Mouse (Mus musculus) MEL (cell line): ENCODE results near the gene Gm27027. TPM values are rescaled to one million over a fixed set of nuclear protein-coding genes. Genes with fewer than 3 reads are reported as not detected.

Experiments used
- DNase-seq: peaks from one replicate; pipeline ENCODE4 v3.0.0; 2011; ENCODE audit warnings: low read depth, low spot score
- H3K27ac ChIP-seq: 2 replicates; pipeline ENCODE4 v1.5.1; 2012; ENCODE audit warnings: low read depth, mild to moderate bottlenecking, control low read depth, low read length, moderate library complexity; ENCODE audit not compliant: control insufficient read depth
- H3K27me3 ChIP-seq, 2 experiments: fragments of 150-350 bp in 1 of 2; sonication (generic) in 1 of 2; 2 replicates each; pipeline ENCODE4 v1.6.1; 2012; ENCODE audit warnings: low read length in 2 of 2, mild to moderate bottlenecking in 2 of 2, improper control_type of control experiment in 1 of 2, moderate library complexity in 1 of 2; ENCODE audit not compliant: insufficient read depth in 2 of 2, control insufficient read depth in 1 of 2
- H3K36me3 ChIP-seq, 2 experiments: 2 replicates each; pipeline ENCODE4 v1.6.1; 2012 to 2014; ENCODE audit warnings: low read length in 2 of 2, improper control_type of control experiment in 1 of 2, inconsistent platforms in 1 of 2, mild to moderate bottlenecking in 1 of 2; ENCODE audit not compliant: insufficient read depth in 2 of 2, control insufficient read depth in 1 of 2
- H3K4me1 ChIP-seq, 2 experiments: fragments of 150-350 bp in 1 of 2; sonication (generic) in 1 of 2; 2 replicates each; pipeline ENCODE4 v1.6.1; 2012; ENCODE audit warnings: low read length in 2 of 2, improper control_type of control experiment in 1 of 2, mild to moderate bottlenecking in 1 of 2; ENCODE audit not compliant: insufficient read depth in 2 of 2, control insufficient read depth in 1 of 2
- H3K4me3 ChIP-seq, 2 experiments: fragments of 150-350 bp in 1 of 2; sonication (generic) in 1 of 2; 2 replicates each; pipeline ENCODE4 v1.5.1; 2012; ENCODE audit warnings: low read depth in 2 of 2, low read length in 2 of 2, mild to moderate bottlenecking in 2 of 2, moderate library complexity in 2 of 2, control low read depth in 1 of 2, improper control_type of control experiment in 1 of 2; ENCODE audit not compliant: control insufficient read depth in 1 of 2, insufficient read depth in 1 of 2
- H3K79me2 ChIP-seq: 2 replicates; pipeline ENCODE4 v1.6.1; 2012; ENCODE audit warnings: mild to moderate bottlenecking, low read length, moderate library complexity; ENCODE audit not compliant: control insufficient read depth, poor library complexity, insufficient read depth
- H3K9ac ChIP-seq: 2 replicates; pipeline ENCODE4 v1.6.1; 2012; ENCODE audit warnings: low read depth, mild to moderate bottlenecking, control low read depth, low read length, moderate library complexity; ENCODE audit not compliant: control insufficient read depth, poor library complexity, severe bottlenecking
- H3K9me3 ChIP-seq: fragments of 150-350 bp; sonication (generic); replicated peaks from 2 replicates; pipeline ENCODE4 v1.6.1; 2012; ENCODE audit warnings: mild to moderate bottlenecking, low read length, improper control_type of control experiment, moderate library complexity; ENCODE audit not compliant: insufficient read depth
- BHLHE40 ChIP-seq: IDR thresholded peaks from 2 replicates; pipeline ENCODE4 v1.6.1; 2012; ENCODE audit warnings: low read depth, mild to moderate bottlenecking, inconsistent platforms, low read length, improper control_type of control experiment, borderline replicate concordance
- CHD1 ChIP-seq: IDR thresholded peaks from 2 replicates; pipeline ENCODE4 v1.6.1; 2012; ENCODE audit warnings: low read depth, mild to moderate bottlenecking, inconsistent platforms, low read length, improper control_type of control experiment
- CHD2 ChIP-seq: IDR thresholded peaks from 2 replicates; pipeline ENCODE4 v1.6.1; 2011; ENCODE audit warnings: low read length, improper control_type of control experiment
- ELF1 ChIP-seq: IDR thresholded peaks from 2 replicates; pipeline ENCODE4 v1.6.1; 2014; ENCODE audit warnings: low read depth, mild to moderate bottlenecking, inconsistent platforms, low read length, improper control_type of control experiment, moderate library complexity
- EP300 ChIP-seq, 2 experiments: IDR thresholded peaks; 2 replicates each; pipeline ENCODE4 v1.6.1; 2011; ENCODE audit warnings: improper control_type of control experiment in 2 of 2, low read length in 2 of 2, low read depth in 1 of 2, mild to moderate bottlenecking in 1 of 2
- ETS1 ChIP-seq: IDR thresholded peaks from 2 replicates; pipeline ENCODE4 v1.6.1; 2012; ENCODE audit warnings: low read depth, mild to moderate bottlenecking, inconsistent platforms, low read length, improper control_type of control experiment, moderate library complexity
- GABPA ChIP-seq: IDR thresholded peaks from 2 replicates; pipeline ENCODE4 v1.6.1; 2012; ENCODE audit warnings: low read depth, mild to moderate bottlenecking, inconsistent platforms, low read length, improper control_type of control experiment, moderate library complexity
- GATA1 ChIP-seq: IDR thresholded peaks from 2 replicates; pipeline ENCODE4 v1.6.1; 2011; ENCODE audit warnings: low read depth, low read length, improper control_type of control experiment
- HCFC1 ChIP-seq: IDR thresholded peaks from 2 replicates; pipeline ENCODE4 v1.6.1; 2012; ENCODE audit warnings: low read depth, mild to moderate bottlenecking, inconsistent platforms, low read length, improper control_type of control experiment, moderate library complexity
- KAT2A ChIP-seq: conservative IDR thresholded peaks from 2 replicates; pipeline ENCODE4 v1.6.1; 2012; ENCODE audit warnings: low read depth, low read length, improper control_type of control experiment, inconsistent platforms
- MAFK ChIP-seq: IDR thresholded peaks from 2 replicates; pipeline ENCODE4 v1.6.1; 2011; ENCODE audit warnings: low read depth, mild to moderate bottlenecking, low read length, improper control_type of control experiment, borderline replicate concordance
- MAX ChIP-seq: IDR thresholded peaks from 2 replicates; pipeline ENCODE4 v1.6.1; 2011; ENCODE audit warnings: low read length, improper control_type of control experiment
- MYB ChIP-seq: IDR thresholded peaks from 2 replicates; pipeline ENCODE4 v1.6.1; 2011; ENCODE audit warnings: mild to moderate bottlenecking, low read depth, low read length, improper control_type of control experiment
- MYC ChIP-seq: IDR thresholded peaks from 2 replicates; pipeline ENCODE4 v1.6.1; 2011; ENCODE audit warnings: low read depth, mild to moderate bottlenecking, low read length, improper control_type of control experiment, moderate library complexity
- NRF1 ChIP-seq: IDR thresholded peaks from 2 replicates; pipeline ENCODE4 v1.6.1; 2014; ENCODE audit warnings: low read depth, mild to moderate bottlenecking, inconsistent platforms, low read length, improper control_type of control experiment, moderate library complexity; ENCODE audit not compliant: poor library complexity, insufficient read depth, severe bottlenecking
- POLR2A ChIP-seq, 2 experiments: IDR thresholded peaks; 2 replicates each; pipeline ENCODE4 v1.6.1; 2011 to 2012; ENCODE audit warnings: low read length in 2 of 2, mild to moderate bottlenecking in 2 of 2, control low read depth in 1 of 2, improper control_type of control experiment in 1 of 2, low read depth in 1 of 2, moderate library complexity in 1 of 2; ENCODE audit not compliant: control insufficient read depth in 1 of 2, insufficient read depth in 1 of 2, poor library complexity in 1 of 2
- POLR2AphosphoS2 ChIP-seq: IDR thresholded peaks from 2 replicates; pipeline ENCODE4 v1.6.1; 2011; ENCODE audit warnings: low read length, improper control_type of control experiment
- RAD21 ChIP-seq: IDR thresholded peaks from 2 replicates; pipeline ENCODE4 v1.6.1; 2011; ENCODE audit warnings: mild to moderate bottlenecking, low read depth, low read length, improper control_type of control experiment
- RCOR1 ChIP-seq: IDR thresholded peaks from 2 replicates; pipeline ENCODE4 v1.6.1; 2012; ENCODE audit warnings: low read depth, mild to moderate bottlenecking, inconsistent platforms, low read length, improper control_type of control experiment
- SMC3 ChIP-seq: IDR thresholded peaks from 2 replicates; pipeline ENCODE4 v1.6.1; 2011; ENCODE audit warnings: low read depth, low read length, improper control_type of control experiment
- TAL1 ChIP-seq: IDR thresholded peaks from 2 replicates; pipeline ENCODE4 v1.6.1; 2012; ENCODE audit warnings: mild to moderate bottlenecking, inconsistent platforms, low read length, moderate library complexity, mixed read lengths
- TBP ChIP-seq: IDR thresholded peaks from 2 replicates; pipeline ENCODE4 v1.8.0; 2011; ENCODE audit warnings: low read depth, low read length, improper control_type of control experiment
- TCF12 ChIP-seq: IDR thresholded peaks from 2 replicates; pipeline ENCODE4 v1.6.1; 2014; ENCODE audit warnings: low read depth, mild to moderate bottlenecking, inconsistent platforms, low read length, improper control_type of control experiment, moderate library complexity
- ZKSCAN1 ChIP-seq: IDR thresholded peaks from 2 replicates; pipeline ENCODE4 v1.6.1; 2012; ENCODE audit warnings: low read depth, mild to moderate bottlenecking, inconsistent platforms, low read length, improper control_type of control experiment, moderate library complexity
- ZMIZ1 ChIP-seq: IDR thresholded peaks from 2 replicates; pipeline ENCODE4 v1.6.1; 2012; ENCODE audit warnings: low read depth, mild to moderate bottlenecking, inconsistent platforms, low read length, improper control_type of control experiment, moderate library complexity
- ZNF384 ChIP-seq: IDR thresholded peaks from 2 replicates; pipeline ENCODE4 v1.6.1; 2012; ENCODE audit warnings: low read depth, mild to moderate bottlenecking, inconsistent platforms, low read length, improper control_type of control experiment
- polyA plus RNA-seq, 2 experiments: library from polyadenylated mRNA; stranded (reverse) in 1 of 2; unstranded in 1 of 2; fragments of >175 nt in 1 of 2; fragments of >200 nt in 1 of 2; gene quantifications; 2 replicates each; pipeline versions ENCODE4 v1.2.1 to v1.2.4; 2012; ENCODE audit warnings: low replicate concordance in 2 of 2, low read depth in 1 of 2; ENCODE audit not compliant: insufficient read length in 2 of 2, insufficient read depth in 1 of 2, missing spikeins in 1 of 2
- total RNA-seq: library from RNA; depleted of rRNA; stranded (reverse); fragments of 300-350 nt; gene quantifications from 2 replicates; pipeline ENCODE4 v1.2.3, GENCODE M21; 2012

Gm27027 gene
- total and polyA plus RNA-seq, 3 experiments: not detected

GRCm38 (mm10) chr2:93992259-93992658, 3.9 kb downstream of the Gm27027 start:
- H3K9ac ChIP-seq: no peak overlapping the region
- H3K27me3 ChIP-seq: peaks cover 9 to 13% of the 10 kb centered on the region in 2 experiments
- H3K79me2 ChIP-seq: no peaks in the 10 kb centered on the region
- TF ChIP-seq MYC: no peak
- no peak for TF ChIP-seq CHD2
- TF ChIP-seq MAFK: no peak
- TF ChIP-seq BHLHE40: no peak
- no peak for TF ChIP-seq ZKSCAN1
- no peak for TF ChIP-seq GABPA
- no peak for TF ChIP-seq TCF12
- no peak for TF ChIP-seq POLR2AphosphoS2
- TF ChIP-seq TAL1: no peak
- no peak for TF ChIP-seq SMC3
- TF ChIP-seq POLR2A (IDR thresholded peaks at IDR 0.05; ENCODE audit: control insufficient read depth in 1 of 2, insufficient read depth in 1 of 2, low read depth in 1 of 2, low read length in 2 of 2, poor library complexity in 1 of 2): no peak
- no peak for TF ChIP-seq RAD21
- no peak for TF ChIP-seq TBP
- no peak for TF ChIP-seq GATA1
- no peak for TF ChIP-seq MAX
- no peak for TF ChIP-seq CHD1
- no peak for TF ChIP-seq ETS1
- TF ChIP-seq NRF1: no peak
- TF ChIP-seq RCOR1: no peak
- no peak for TF ChIP-seq ELF1
- no peaks in the 10 kb centered on the region for H3K9me3 ChIP-seq
- H3K4me1 ChIP-seq: peaks cover 0 to 4% of the 10 kb centered on the region in 2 experiments; a peak in 1 of 4 replicates
- no peak overlapping the region for H3K4me3 ChIP-seq
- H3K36me3 ChIP-seq: no peaks in the 10 kb centered on the region
- no peak overlapping the region for H3K27ac ChIP-seq
- peak; percentile 58 for DNase-seq

DNA sequence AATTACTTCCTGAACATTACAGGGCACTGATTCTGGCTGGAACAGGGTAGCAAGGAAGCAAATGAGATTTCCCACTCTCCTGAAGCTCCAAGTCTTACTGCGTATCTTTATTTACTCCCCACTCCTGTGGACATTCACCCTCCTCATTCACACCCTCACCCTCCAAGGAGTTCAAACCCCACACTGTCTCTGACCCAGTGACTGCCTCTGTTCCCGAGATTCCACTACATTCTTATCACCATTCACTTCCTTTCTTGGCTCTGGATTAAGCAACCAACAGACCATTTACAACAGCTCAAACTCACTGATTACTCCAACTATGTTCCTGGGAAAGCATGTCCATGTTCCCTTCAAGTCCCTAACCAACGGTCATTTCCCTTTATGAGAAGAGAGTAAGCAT, 4.8 kb downstream of the Gm27027 start:
- peaks cover 9 to 13% of the 10 kb centered on the region in 2 experiments for H3K27me3 ChIP-seq
- H3K79me2 ChIP-seq: no peaks in the 10 kb centered on the region
- TF ChIP-seq MAX (no peak), KAT2A (no peak), MYC (no peak), BHLHE40 (no peak), EP300 (IDR thresholded peaks at IDR 0.05; ENCODE audit: low read depth in 1 of 2, low read length in 2 of 2) (no peak), RCOR1 (no peak), HCFC1 (no peak), ZNF384 (no peak), MYB (no peak), ZMIZ1 (no peak), RAD21 (no peak)
- no peak overlapping the region for H3K27ac ChIP-seq
- no peak overlapping the region for H3K9ac ChIP-seq
- H3K4me3 ChIP-seq: no peak overlapping the region
- peaks cover 0 to 4% of the 10 kb centered on the region in 2 experiments; a peak in 1 of 4 replicates for H3K4me1 ChIP-seq
- no peaks in the 10 kb centered on the region for H3K9me3 ChIP-seq
- H3K36me3 ChIP-seq: no peaks in the 10 kb centered on the region
- no peak for DNase-seq
